Mouse (Mus musculus): ENCODE data around the gene Pde8b.

DNA sequence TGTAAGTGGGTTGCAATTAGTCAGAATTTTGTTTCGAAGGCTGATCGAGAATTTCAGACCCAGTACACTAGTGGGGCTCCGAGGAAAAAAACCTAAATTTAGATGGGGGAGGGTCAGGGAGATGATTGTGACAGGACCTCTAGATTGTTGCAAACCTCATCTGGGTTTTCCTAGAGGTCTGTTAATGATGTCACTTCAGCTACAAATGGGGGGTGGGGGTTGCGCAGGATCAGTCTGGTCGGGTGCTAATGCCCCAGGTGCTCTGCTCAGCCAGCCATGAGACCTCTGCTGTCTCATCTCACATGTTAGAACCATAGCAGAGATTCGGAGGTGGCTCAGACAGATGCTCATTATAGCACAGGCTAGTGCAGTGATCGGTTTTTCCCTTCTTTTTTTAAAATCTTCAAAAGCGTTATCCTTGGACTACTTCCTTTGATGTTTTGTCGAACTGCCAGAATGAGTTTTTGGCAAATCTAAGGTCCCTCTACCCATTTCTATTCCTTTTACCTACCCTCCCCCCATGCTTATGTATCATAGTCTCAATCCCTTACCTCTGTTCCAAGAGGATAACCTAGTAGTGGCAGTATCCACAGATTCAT lies 209.9 kb downstream of the Pde8b start:
- TF ChIP-seq CTCF (IDR thresholded peaks at IDR 0.05; ENCODE audit: low read depth) (no peak), EP300 (IDR thresholded peaks at IDR 0.05; ENCODE audit: low read depth) (no peak)
